Mouse (Mus musculus): ENCODE data around the gene Rdh7. TPM values are rescaled to one million over a fixed set of nuclear protein-coding genes. Genes with fewer than 3 reads are reported as not detected.

Rdh7 gene
- polyA plus RNA-seq, 1 experiment from 2014 or later = not detected

DNA sequence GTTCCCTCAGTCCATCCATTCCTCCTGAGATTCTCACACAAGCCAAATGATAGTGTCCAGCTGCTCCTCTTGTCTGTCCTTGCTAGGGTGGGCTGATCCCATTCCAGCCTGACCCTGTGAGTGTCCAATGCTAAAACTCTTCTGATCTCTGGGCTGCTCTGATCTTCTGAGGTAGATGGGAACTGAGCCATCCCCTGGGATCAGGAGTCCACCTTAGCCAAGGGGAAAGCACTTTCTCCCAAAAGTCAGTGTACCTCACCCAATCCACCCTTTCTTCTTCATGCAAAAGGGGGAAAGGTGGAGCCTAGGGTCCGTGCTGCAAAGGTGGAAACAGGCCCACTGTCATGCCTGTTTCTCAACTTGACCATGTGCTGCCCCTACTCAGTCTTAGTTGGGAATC is 2.9 kb upstream of the Rdh7 start:
- Histone ChIP-seq H3K4me3 (replicated peaks) (no peak overlapping the region), H3K36me3 (no peaks in the 10 kb centered on the region), H3K4me2 (no peak overlapping the region), H3K9me3 (no peaks in the 10 kb centered on the region), H3K4me1 (replicated peaks) (no peaks in the 10 kb centered on the region), H3K27me3 (no peaks in the 10 kb centered on the region), H3K27ac (no peak overlapping the region), H3K9ac (replicated peaks) (no peak overlapping the region)
- ATAC-seq (ENCODE audit: insufficient number of reproducible peaks, insufficient read depth, low FRiP score, low TSS enrichment, low read depth) = no peak
- 89% methylated on average over 1 of the region's 1 CpGs for WGBS

DNA sequence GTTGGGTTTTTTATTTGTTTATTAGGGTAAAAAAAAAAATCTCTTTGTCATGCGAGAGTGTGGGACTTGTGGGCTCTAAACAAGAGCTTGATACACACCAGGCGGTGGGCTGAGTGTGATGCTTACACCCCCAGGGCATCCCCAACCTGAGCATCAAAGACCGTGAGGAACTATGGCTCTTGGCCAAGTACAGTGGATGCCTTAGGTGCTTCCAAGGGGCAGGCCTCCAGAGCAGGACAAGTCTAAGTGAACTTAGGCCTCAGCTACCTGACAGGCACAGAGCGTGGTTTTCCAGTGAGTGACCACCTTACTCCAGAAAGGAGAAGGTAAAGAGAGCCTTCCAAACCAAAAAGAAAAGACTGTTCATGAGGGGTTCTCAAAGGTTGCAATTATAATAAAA is 1.6 kb downstream of the Rdh7 start:
- ATAC-seq (ENCODE audit: insufficient number of reproducible peaks, insufficient read depth, low FRiP score, low TSS enrichment, low read depth) = no peak
- 72% methylated on average over 4 of the region's 4 CpGs for WGBS
- no peaks in the 10 kb centered on the region for H3K4me1 ChIP-seq (replicated peaks)
- no peaks in the 10 kb centered on the region for H3K36me3 ChIP-seq
- H3K27me3 ChIP-seq = no peaks in the 10 kb centered on the region
- no peak overlapping the region for H3K4me2 ChIP-seq
- H3K9ac ChIP-seq (replicated peaks) = no peak overlapping the region
- H3K9me3 ChIP-seq = no peaks in the 10 kb centered on the region
- no peak overlapping the region for H3K27ac ChIP-seq
- no peak overlapping the region for H3K4me3 ChIP-seq (replicated peaks)

DNA sequence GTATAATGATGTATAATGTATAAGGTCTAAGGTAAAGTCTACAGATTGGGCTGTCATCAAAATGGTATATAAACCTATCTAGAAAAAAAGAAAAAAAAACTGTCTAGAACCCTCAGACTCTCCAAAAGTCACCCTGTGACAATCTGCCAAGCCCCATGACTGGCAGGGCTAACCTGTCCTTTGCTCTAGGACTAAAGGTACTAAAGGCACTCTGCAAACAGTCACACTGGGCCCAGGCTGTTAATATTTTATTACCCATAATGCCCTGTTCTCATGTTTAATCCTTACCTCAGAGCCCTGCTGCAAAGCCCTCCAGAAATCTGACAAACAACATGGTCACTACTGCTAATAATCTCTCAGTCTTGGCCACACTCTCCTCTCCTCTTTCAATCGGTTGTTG is 2.1 kb downstream of the Rdh7 start:
- Histone ChIP-seq H3K36me3 (no peaks in the 10 kb centered on the region), H3K9me3 (no peaks in the 10 kb centered on the region), H3K9ac (replicated peaks) (no peak overlapping the region), H3K27me3 (no peaks in the 10 kb centered on the region), H3K27ac (no peak overlapping the region), H3K4me1 (replicated peaks) (no peaks in the 10 kb centered on the region), H3K4me3 (replicated peaks) (no peak overlapping the region), H3K4me2 (no peak overlapping the region)
- no peak for ATAC-seq (ENCODE audit: insufficient number of reproducible peaks, insufficient read depth, low FRiP score, low TSS enrichment, low read depth)
- 62% methylated on average over 1 of the region's 1 CpGs for WGBS

DNA sequence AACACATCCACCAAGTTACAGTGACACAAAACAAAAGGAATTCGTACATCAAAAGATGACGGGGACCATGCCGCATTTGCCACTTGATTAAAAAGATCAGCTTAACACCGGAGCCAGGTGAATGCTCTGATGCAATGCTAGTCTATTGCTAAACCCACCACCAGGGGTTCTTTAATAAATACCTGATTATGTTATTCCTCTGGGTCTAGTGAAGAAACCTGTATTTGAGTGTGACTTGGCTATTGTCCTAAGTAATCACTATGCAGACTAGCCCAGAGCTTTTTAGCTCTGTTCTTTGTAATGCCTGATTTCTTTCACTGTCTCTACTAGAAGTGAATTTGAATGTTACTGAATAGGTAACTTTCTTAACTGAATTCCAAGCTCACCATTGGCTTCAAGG is 7.6 kb downstream of the Rdh7 start:
- Histone ChIP-seq H3K9me3 (no peaks in the 10 kb centered on the region), H3K4me2 (no peak overlapping the region), H3K4me1 (replicated peaks) (no peaks in the 10 kb centered on the region), H3K27me3 (no peaks in the 10 kb centered on the region), H3K4me3 (replicated peaks) (no peak overlapping the region), H3K9ac (replicated peaks) (no peak overlapping the region), H3K36me3 (no peaks in the 10 kb centered on the region), H3K27ac (no peak overlapping the region)
- ATAC-seq (ENCODE audit: insufficient number of reproducible peaks, insufficient read depth, low FRiP score, low TSS enrichment, low read depth) = no peak
- 82% methylated on average over 4 of the region's 4 CpGs for WGBS

DNA sequence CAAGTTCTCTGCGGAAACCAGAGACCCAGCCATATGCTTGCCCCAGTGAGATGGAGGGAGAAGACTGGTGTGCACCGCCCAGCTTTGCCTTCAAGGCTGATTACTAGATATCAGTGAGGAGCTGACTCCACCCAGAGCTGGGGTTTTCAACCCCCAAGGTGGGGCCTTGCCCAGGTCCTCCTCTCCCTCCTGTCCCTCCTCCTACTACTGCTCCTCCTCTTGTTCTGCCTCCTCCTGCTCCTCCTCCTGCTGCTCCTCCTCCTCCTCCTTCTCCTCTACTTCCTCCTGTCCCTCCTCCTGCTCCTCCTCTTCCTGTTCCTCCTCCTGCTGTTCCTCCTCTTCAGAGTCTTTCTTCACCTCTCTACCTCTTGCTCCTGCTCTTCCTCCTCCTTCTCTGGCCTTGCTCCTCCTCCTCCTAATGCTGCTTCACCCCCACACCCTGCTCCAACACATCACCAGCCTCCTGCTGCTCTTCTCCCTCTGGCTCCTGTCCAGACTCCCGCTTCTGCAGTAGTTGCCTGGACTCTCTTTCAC is 9.4 kb downstream of the Rdh7 start:
- Histone ChIP-seq H3K4me3 (replicated peaks) (no peak overlapping the region), H3K4me2 (no peak overlapping the region), H3K27ac (no peak overlapping the region), H3K27me3 (no peaks in the 10 kb centered on the region), H3K9ac (replicated peaks) (no peak overlapping the region), H3K9me3 (no peaks in the 10 kb centered on the region), H3K36me3 (no peaks in the 10 kb centered on the region), H3K4me1 (replicated peaks) (no peaks in the 10 kb centered on the region)
- WGBS = 90% methylated on average over 3 of the region's 3 CpGs
- no peak for ATAC-seq (ENCODE audit: insufficient number of reproducible peaks, insufficient read depth, low FRiP score, low TSS enrichment, low read depth)

DNA sequence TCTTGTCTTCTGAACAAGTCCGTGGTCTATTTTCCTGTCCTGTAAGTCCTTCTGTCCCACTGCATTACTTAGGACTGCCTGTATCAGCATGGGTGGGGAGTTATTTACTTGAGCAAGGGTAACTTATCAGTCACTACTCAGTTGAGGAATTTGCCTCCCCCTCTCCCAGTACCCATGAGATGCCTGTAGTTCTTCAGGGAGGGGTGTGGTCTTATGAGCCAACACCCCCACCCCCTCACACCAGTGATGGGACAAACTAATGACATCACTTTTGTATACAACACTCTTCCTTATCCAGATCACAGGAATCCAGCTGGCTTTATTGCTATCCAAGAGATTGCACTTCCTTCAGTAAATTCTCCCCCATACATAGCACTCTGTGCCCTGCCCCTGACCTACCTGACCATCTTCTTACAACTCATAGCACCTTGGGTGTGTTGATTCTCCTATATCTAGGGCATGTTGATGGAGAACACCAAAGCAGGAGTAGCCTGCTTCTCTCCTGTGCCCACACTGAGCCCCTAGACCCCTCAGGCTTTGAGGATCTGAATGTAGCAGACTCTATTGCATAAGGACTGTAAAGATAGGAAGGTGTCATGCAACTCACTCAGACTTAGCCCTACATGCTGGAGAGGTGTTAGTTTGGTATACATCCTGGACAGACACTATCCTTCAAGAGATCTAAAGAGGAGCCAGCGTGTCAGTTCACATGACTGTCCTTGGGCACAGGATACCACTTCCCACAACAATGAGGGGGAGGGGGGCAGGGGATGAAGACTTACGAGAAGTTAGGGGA is 10.2 kb downstream of the Rdh7 start:
- Histone ChIP-seq H3K9me3 (no peaks in the 10 kb centered on the region), H3K27me3 (no peaks in the 10 kb centered on the region), H3K27ac (no peak overlapping the region), H3K4me3 (replicated peaks) (no peak overlapping the region), H3K36me3 (no peaks in the 10 kb centered on the region), H3K9ac (replicated peaks) (no peak overlapping the region), H3K4me1 (replicated peaks) (no peaks in the 10 kb centered on the region), H3K4me2 (no peak overlapping the region)
- WGBS = 77% methylated on average over 3 of the region's 3 CpGs
- no peak for ATAC-seq (ENCODE audit: insufficient number of reproducible peaks, insufficient read depth, low FRiP score, low TSS enrichment, low read depth)

DNA sequence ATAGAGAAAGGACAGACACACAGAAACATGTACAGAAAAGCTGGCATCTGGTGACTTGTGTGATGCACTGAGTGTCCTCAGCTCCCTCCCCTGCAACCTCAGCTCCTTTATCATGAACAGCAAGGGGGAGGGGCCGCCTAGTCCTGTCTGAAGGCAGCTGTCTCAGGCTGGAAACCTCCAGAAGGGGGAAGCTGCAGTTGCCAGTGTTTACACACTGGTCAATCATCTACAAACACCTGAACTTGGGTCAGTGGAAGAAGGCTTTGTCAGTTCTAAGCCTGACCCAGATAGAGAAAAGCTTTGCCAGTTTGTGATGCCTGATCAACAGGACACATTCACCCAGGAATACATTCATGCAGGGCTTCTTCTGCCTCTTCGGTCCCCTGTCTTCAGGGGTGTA is 10.9 kb downstream of the Rdh7 start:
- Histone ChIP-seq H3K4me3 (replicated peaks) (no peak overlapping the region), H3K27me3 (no peaks in the 10 kb centered on the region), H3K4me1 (replicated peaks) (no peaks in the 10 kb centered on the region), H3K9ac (replicated peaks) (no peak overlapping the region), H3K27ac (no peak overlapping the region), H3K9me3 (no peaks in the 10 kb centered on the region), H3K4me2 (no peak overlapping the region), H3K36me3 (no peaks in the 10 kb centered on the region)
- 58% methylated on average over 2 of the region's 2 CpGs for WGBS
- no peak for ATAC-seq (ENCODE audit: insufficient number of reproducible peaks, insufficient read depth, low FRiP score, low TSS enrichment, low read depth)

DNA sequence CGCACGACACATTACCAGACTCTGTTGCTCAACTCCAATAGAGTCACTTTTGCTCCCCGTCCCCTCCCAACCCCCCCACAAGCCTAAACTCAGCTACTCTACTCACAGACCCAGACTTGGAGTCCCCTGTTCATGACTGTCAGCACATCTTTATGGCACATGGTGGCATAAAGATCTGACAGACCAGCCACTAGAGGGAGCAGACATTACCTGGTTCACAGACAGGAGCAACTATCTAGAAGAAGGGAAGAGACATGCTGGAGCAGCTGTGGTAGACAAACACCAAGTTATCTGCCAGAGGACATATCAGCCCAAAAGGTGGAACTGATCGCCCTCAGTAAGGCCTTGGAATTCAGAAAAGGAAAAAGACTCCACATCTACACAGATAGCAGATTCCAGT is 16.1 kb downstream of the Rdh7 start:
- ATAC-seq (ENCODE audit: insufficient number of reproducible peaks, insufficient read depth, low FRiP score, low TSS enrichment, low read depth) = no peak
- no peak overlapping the region for H3K4me3 ChIP-seq (replicated peaks)

DNA sequence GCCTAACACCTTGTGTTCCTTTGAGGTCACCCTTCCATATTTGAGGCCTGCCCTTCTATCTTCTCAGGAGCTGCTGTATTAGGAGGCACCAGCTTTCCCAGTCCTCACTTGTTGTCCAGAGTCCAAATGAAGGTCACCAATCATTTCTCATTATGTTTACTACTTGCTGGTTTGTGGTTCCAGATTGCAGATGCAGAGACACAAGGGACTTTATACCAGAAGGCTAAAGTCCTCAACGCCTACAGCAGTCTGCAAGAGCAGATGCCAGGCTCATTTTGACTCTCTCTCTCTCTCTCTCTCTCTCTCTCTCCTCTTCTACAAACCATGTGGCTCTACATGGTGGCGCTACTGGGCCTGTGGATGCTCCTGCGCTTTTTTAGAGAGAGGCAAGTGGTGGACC is 22.4 kb downstream of the Rdh7 start, which contains the start of gene Rdh16f2:
Gene Rdh16f2 (plus strand): TSS at position 243 of the 400 bp plus-strand sequence.
- no peak for ATAC-seq (ENCODE audit: insufficient number of reproducible peaks, insufficient read depth, low FRiP score, low TSS enrichment, low read depth)
- no peaks in the 10 kb centered on the region for H3K4me1 ChIP-seq (replicated peaks)
- H3K9me3 ChIP-seq = peaks cover 11% of the 10 kb centered on the region; the same call in 1 of the 2 replicates
- no peak within 1 kb of the TSS for H3K4me3 ChIP-seq (replicated peaks)
- no peaks in the 10 kb centered on the region for H3K27me3 ChIP-seq
- H3K36me3 ChIP-seq = no peaks in the 10 kb centered on the region
- no peak within 1 kb of the TSS for H3K9ac ChIP-seq (replicated peaks)
- H3K4me2 ChIP-seq = no peak within 1 kb of the TSS
- no peak within 1 kb of the TSS for H3K27ac ChIP-seq
- WGBS = 78% methylated on average over 3 of the region's 3 CpGs

More for the DNA sequence above, 16.1 kb downstream of the Rdh7 start:
- no peak overlapping the region for H3K9ac ChIP-seq (replicated peaks)
- no peaks in the 10 kb centered on the region for H3K4me1 ChIP-seq (replicated peaks)
- WGBS = 82% methylated on average over 4 of the region's 4 CpGs
- peaks cover 11% of the 10 kb centered on the region; the same call in 1 of the 2 replicates for H3K9me3 ChIP-seq
- no peaks in the 10 kb centered on the region for H3K27me3 ChIP-seq
- H3K4me2 ChIP-seq = no peak overlapping the region
- H3K36me3 ChIP-seq = no peaks in the 10 kb centered on the region
- no peak overlapping the region for H3K27ac ChIP-seq

DNA sequence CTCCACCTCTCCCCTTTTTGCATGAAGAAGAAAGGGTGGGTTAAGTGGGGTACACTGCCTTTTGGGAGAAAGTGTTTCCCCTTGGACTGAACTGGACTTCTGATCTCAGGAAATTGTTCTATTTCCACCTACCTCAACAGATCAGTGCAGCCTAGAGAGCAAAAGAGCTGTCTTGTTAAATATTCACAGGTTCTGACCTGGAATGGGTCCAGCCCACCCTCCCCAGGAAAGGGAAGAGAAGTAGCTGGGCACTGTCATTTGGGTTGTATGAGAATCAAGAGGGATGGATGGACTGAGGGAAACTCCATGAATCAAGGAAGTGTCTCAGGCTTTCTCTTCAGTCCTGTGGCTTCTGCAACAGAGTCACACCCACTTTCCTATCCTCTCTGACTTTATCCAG is 23.7 kb downstream of the Rdh7 start:
- H3K4me2 ChIP-seq = no peak overlapping the region
- H3K9me3 ChIP-seq = 0 out of 2 replicates have a peak, but pooled peaks cover 2% of the 10 kb centered on the region
- H3K27ac ChIP-seq = no peak overlapping the region
- H3K9ac ChIP-seq (replicated peaks) = no peak overlapping the region
- no peak for ATAC-seq (ENCODE audit: insufficient number of reproducible peaks, insufficient read depth, low FRiP score, low TSS enrichment, low read depth)
- H3K4me3 ChIP-seq (replicated peaks) = no peak overlapping the region
- H3K27me3 ChIP-seq = no peaks in the 10 kb centered on the region
- no peaks in the 10 kb centered on the region for H3K36me3 ChIP-seq
- no peaks in the 10 kb centered on the region for H3K4me1 ChIP-seq (replicated peaks)

DNA sequence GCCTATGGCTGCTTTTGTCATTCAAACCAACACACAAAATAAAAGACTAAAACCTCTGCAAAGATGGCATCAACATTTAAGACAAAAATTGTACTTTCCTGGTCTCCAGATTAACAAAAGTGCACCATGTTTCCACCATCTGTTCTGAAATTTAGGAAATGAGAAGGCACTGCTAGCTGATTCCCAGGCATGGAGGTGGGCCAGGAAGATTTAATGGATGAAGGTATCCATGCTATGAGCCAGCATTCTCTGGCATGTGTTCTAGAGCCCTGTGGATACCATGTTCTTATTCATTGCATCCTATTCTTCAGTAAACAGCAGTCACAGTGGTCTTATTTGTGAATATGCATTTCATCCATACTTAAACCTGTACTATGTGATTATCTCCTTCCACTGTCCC is 32.2 kb downstream of the Rdh7 start:
- H3K4me3 ChIP-seq (replicated peaks) = no peak overlapping the region
- H3K27ac ChIP-seq = no peak overlapping the region
- no peaks in the 10 kb centered on the region for H3K9me3 ChIP-seq
- H3K36me3 ChIP-seq = no peaks in the 10 kb centered on the region
- no peaks in the 10 kb centered on the region for H3K4me1 ChIP-seq (replicated peaks)
- ATAC-seq (ENCODE audit: insufficient number of reproducible peaks, insufficient read depth, low FRiP score, low TSS enrichment, low read depth) = no peak
- no peaks in the 10 kb centered on the region for H3K27me3 ChIP-seq
- no peak overlapping the region for H3K4me2 ChIP-seq
- no peak overlapping the region for H3K9ac ChIP-seq (replicated peaks)

DNA sequence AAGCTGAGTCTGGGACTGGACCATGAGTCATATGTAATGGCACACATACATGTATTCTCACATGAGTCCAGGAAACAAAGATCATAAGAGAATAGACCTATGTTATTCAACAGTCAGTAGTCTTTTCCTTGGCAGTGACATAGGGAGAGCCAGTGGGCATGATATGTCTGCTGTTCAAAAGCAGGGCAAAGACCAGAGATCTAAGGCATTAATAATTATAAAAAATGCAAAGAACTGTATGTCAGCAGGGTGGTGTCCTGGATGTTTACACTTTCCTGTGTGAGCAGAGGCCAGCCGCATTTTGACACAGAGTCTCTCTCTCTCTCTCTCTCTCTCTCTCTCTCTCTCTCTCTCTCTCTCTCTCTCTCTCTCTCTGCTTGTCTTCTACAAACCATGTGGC is 39.0 kb downstream of the Rdh7 start, which contains the start of gene Rdh19:
Gene Rdh19 (plus strand): TSS at position 301 of the 400 bp plus-strand sequence.
- no peak within 1 kb of the TSS for H3K4me3 ChIP-seq (replicated peaks)
- no peak for ATAC-seq (ENCODE audit: insufficient number of reproducible peaks, insufficient read depth, low FRiP score, low TSS enrichment, low read depth)
- WGBS = 94% methylated on average over 1 of the region's 1 CpGs
- H3K36me3 ChIP-seq = no peaks in the 10 kb centered on the region
- no peaks in the 10 kb centered on the region for H3K27me3 ChIP-seq
- no peak within 1 kb of the TSS for H3K9ac ChIP-seq (replicated peaks)
- no peaks in the 10 kb centered on the region for H3K4me1 ChIP-seq (replicated peaks)
- no peak within 1 kb of the TSS for H3K4me2 ChIP-seq
- H3K9me3 ChIP-seq = 0 out of 2 replicates have a peak, but pooled peaks cover 7% of the 10 kb centered on the region
- no peak within 1 kb of the TSS for H3K27ac ChIP-seq

Data from limb, embryonic 12.5 days (tissue).